Mouse (Mus musculus) megakaryocyte, embryonic 14.5 days (primary cell): ENCODE measurements around the gene Prickle3.

Source experiments
- FLI1 ChIP-seq: IDR thresholded peaks from 2 replicates; pipeline ENCODE4 v1.6.1; 2012; ENCODE audit warnings: low read length, inconsistent platforms, mixed read lengths
- GATA1 ChIP-seq: IDR thresholded peaks from 3 replicates; pipeline ENCODE4 v1.6.1; 2012; ENCODE audit warnings: mixed read lengths, low read length, inconsistent platforms, borderline replicate concordance

- TF ChIP-seq GATA1 = no peak
- no peak for TF ChIP-seq FLI1
Measured at GRCm38 (mm10) chrX:7688321-7688720, 31.3 kb downstream of the Prickle3 start.
